Mouse (Mus musculus): ENCODE results near the gene AL731706.2. TPM values are rescaled to one million over a fixed set of nuclear protein-coding genes. Genes with fewer than 3 reads are reported as not detected.

Gene AL731706.2
- total RNA-seq, 2 experiments from 2014 or later, result 6.8 to 26.4 TPM

Other genes with a start within 250 kb of the AL731706.2 start
- 1,000 to 10,000 TPM; 2,247 to 2,276 TPM for gene Snap25, start 172.2 kb downstream of the AL731706.2 start, total RNA-seq (2021)
- gene Slx4ip, start 5.5 kb upstream of the AL731706.2 start, total RNA-seq (2021), result 1 to 10 TPM; 7.1 to 7.4 TPM
- gene AL731706.1, start 5.7 kb upstream of the AL731706.2 start, total RNA-seq (2021), result 10 to 100 TPM; 17.0 to 25.5 TPM
- 10 to 100 TPM; 17.0 to 25.1 TPM for gene Mkks, start 5.7 kb upstream of the AL731706.2 start, total RNA-seq (2021)
- 1 to 10 TPM; 8.9 to 9.4 TPM for gene Jag1, start 231.0 kb upstream of the AL731706.2 start, total RNA-seq (2021)